9 mouse cellular contexts compared by ENCODE assay signal in genomic region chr12:107980261-107980961, GRCm38 (mm10). TPM values are rescaled to one million over a fixed set of nuclear protein-coding genes. Genes with fewer than 3 reads are reported as not detected.
DNase-seq lines count a peak whose midpoint lies in the region; ATAC-seq lines count a peak whose summit lies in the region.
"Had no signal": no experiment of that assay in that cellular context is flagged by ENCODE, and none has a peak within 500 bp of the region (broad histone marks: within the 10 kb centered on the region; RNA-seq: fewer than 3 reads in every experiment).

No protein-coding gene starts in this region.

- no peaks in the 10 kb centered on the region for H3K36me3 ChIP-seq in heart, embryonic 10.5 days
- no peaks in the 10 kb centered on the region for H3K36me3 ChIP-seq in hindbrain, embryonic 14.5 days (replicated peaks; ENCODE audit: control insufficient read depth, insufficient read depth)
- no peaks in the 10 kb centered on the region for H3K36me3 ChIP-seq in stomach, embryonic 14.5 days (ENCODE audit: control insufficient read depth, insufficient read depth, low read length)

- DNase-seq in heart, embryonic 10.5 days (ENCODE audit: low spot score): peak; percentile 90
- no peak for DNase-seq in heart, adult 18-20 months
- DNase-seq in embryo, embryonic 10 days (ENCODE audit: low spot score): peak; percentile 82
- no peak for DNase-seq in hindbrain, embryonic 14.5 days (ENCODE audit: low spot score)
- DNase-seq in liver: peak; percentile 21
- no peak for DNase-seq in cerebellum, adult 11-12 months
- DNase-seq in layer of hippocampus, postnatal 10 days (ENCODE audit: low spot score in 2 of 2): no peak

- H3K4me2 ChIP-seq in hindbrain, embryonic 14.5 days (replicated peaks): peak overlapping the region; percentile 66
- peak overlapping the region; percentile 91 for H3K4me2 ChIP-seq in stomach, embryonic 14.5 days (replicated peaks; ENCODE audit: low read depth, low read length)

- peak overlapping the region; percentile 95 for H3K27ac ChIP-seq in heart, embryonic 10.5 days
- 0 out of 2 replicates have a peak overlapping the region, but pooled peaks have one; percentile 16 for H3K27ac ChIP-seq in hindbrain, embryonic 14.5 days
- peak overlapping the region; percentile 52; the same call in 1 of the 2 replicates for H3K27ac ChIP-seq in stomach, embryonic 14.5 days (ENCODE audit: low read length)

- peak overlapping the region; percentile 58 for H3K4me3 ChIP-seq in heart, embryonic 10.5 days
- peak overlapping the region; percentile 25 for H3K4me3 ChIP-seq in hindbrain, embryonic 14.5 days (replicated peaks; ENCODE audit: low read length)
- H3K4me3 ChIP-seq in stomach, embryonic 14.5 days (ENCODE audit: low read depth, low read length): peak overlapping the region; percentile 40

- peak; percentile 55 for ATAC-seq in hindbrain, embryonic 14.5 days (ENCODE audit: low FRiP score)
- ATAC-seq in stomach, embryonic 14.5 days (ENCODE audit: insufficient number of reproducible peaks, insufficient read depth, low FRiP score, low read depth): peak; percentile 46; the same call in 1 of the 2 replicates

- peaks cover 70% of the 10 kb centered on the region for H3K4me1 ChIP-seq in heart, embryonic 10.5 days
- peaks cover 43% of the 10 kb centered on the region for H3K4me1 ChIP-seq in hindbrain, embryonic 14.5 days (replicated peaks; ENCODE audit: control insufficient read depth, insufficient read depth, low read length)
- peaks cover 37% of the 10 kb centered on the region; the same call in 1 of the 2 replicates for H3K4me1 ChIP-seq in stomach, embryonic 14.5 days (ENCODE audit: control insufficient read depth, insufficient read depth, low read length)

- no peaks in the 10 kb centered on the region for H3K9me3 ChIP-seq in heart, embryonic 10.5 days
- no peaks in the 10 kb centered on the region for H3K9me3 ChIP-seq in hindbrain, embryonic 14.5 days (ENCODE audit: control insufficient read depth, low read length)
- no peaks in the 10 kb centered on the region for H3K9me3 ChIP-seq in stomach, embryonic 14.5 days (ENCODE audit: control insufficient read depth, low read depth, low read length)

- WGBS in heart, embryonic 10.5 days: under 1% methylated on average over 51 of the region's 51 CpGs
- WGBS in hindbrain, embryonic 14.5 days: 1% methylated on average over 50 of the region's 51 CpGs
- whole genome bisulfite sequencing in stomach, embryonic 14.5 days: 2% methylated on average over 49 of the region's 51 CpGs

- peak overlapping the region; percentile 29 for H3K9ac ChIP-seq in hindbrain, embryonic 14.5 days
- peak overlapping the region; percentile 50 for H3K9ac ChIP-seq in stomach, embryonic 14.5 days (replicated peaks; ENCODE audit: low read depth, low read length)

- H3K27me3 ChIP-seq in heart, embryonic 10.5 days (ENCODE audit: insufficient read depth, poor library complexity, severe bottlenecking): peaks cover 39% of the 10 kb centered on the region
- H3K27me3 ChIP-seq in hindbrain, embryonic 14.5 days (ENCODE audit: control insufficient read depth, insufficient read depth, low read length): no peaks in the 10 kb centered on the region
- no peaks in the 10 kb centered on the region for H3K27me3 ChIP-seq in stomach, embryonic 14.5 days (ENCODE audit: control insufficient read depth, insufficient read depth, low read length)

RNA-seq across cellular contexts. Expression of gene Bcl11b, which starts 23.0 kb away (rescaled TPM):
- 3.1 and 3.3 TPM in 2 replicates for polyA plus RNA-seq in heart, embryonic 10.5 days (2016; fragmentation: Nextera tagmentation; extraction: Ambion mirVana)
- 1 to 10 TPM in 1 of 2 experiments, under 1 TPM in 1; 0.69 to 1.1 TPM for total RNA-seq in heart, adult 18-20 months (2021)
- polyA plus RNA-seq in hindbrain, embryonic 14.5 days (2014; fragmentation: Nextera tagmentation; extraction: Ambion mirVana): 29.6 and 30.7 TPM in 2 replicates
- 6.0 and 6.8 TPM in 2 replicates for polyA plus RNA-seq in stomach, embryonic 14.5 days (2014; fragmentation: Nextera tagmentation; extraction: Ambion mirVana)
- total RNA-seq in layer of hippocampus, postnatal 10 days (2021): 100 to 1,000 TPM; 118 to 127 TPM
- total RNA-seq: MEL had no signal

Comparison
In these comparisons a context has a peak if more than half of its experiments do, and no peak if none do; other contexts are left out.
1. DNase-seq: peak in heart, embryonic 10.5 days (single experiment), embryo, embryonic 10 days (single experiment) and liver (single experiment); none in heart, adult 18-20 months (0 of 2), hindbrain, embryonic 14.5 days (single experiment), cerebellum, adult 11-12 months (single experiment) and layer of hippocampus, postnatal 10 days (0 of 2).
2. H3K27ac ChIP-seq: peak in every context shown above with its lines; median percentile 95 in heart, embryonic 10.5 days; 52 in stomach, embryonic 14.5 days; 16 in hindbrain, embryonic 14.5 days.
3. Peak in every context shown above with its lines, with median percentiles within 50 percentile points of each other: H3K4me3 ChIP-seq.